Mouse (Mus musculus) spleen, adult 2 months (tissue): ENCODE measurements around the gene Gm7534. TPM values are rescaled to one million over a fixed set of nuclear protein-coding genes. Genes with fewer than 3 reads are reported as not detected.
A peak's percentile ranks its signal among the peaks of the same experiment; 100 is the strongest.

Experiments
- DNase-seq, 2 experiments: peaks; one replicate each; pipeline versions ENCODE4 v3.0.0 to v3.0.0-alpha.2; 2012 to 2021; ENCODE audit warnings: low spot score in 2 of 2, low read depth in 1 of 2
- H3K27ac ChIP-seq: fragments of 200-500 bp; 2 replicates; pipeline ENCODE4 v1.5.1; 2012; ENCODE audit warnings: low read length, inconsistent platforms; ENCODE audit not compliant: insufficient read depth
- H3K27me3 ChIP-seq: fragments of 200-500 bp; 2 replicates; pipeline ENCODE4 v1.6.1; 2012; ENCODE audit warnings: mild to moderate bottlenecking, moderate library complexity, low read length, inconsistent platforms; ENCODE audit not compliant: control insufficient read depth, insufficient read depth
- H3K36me3 ChIP-seq: fragments of 200-500 bp; 2 replicates; pipeline ENCODE4 v1.6.1; 2012; ENCODE audit warnings: mild to moderate bottlenecking, low read length, inconsistent platforms; ENCODE audit not compliant: control insufficient read depth, insufficient read depth
- H3K4me1 ChIP-seq: fragments of 200-500 bp; 2 replicates; pipeline ENCODE4 v1.6.1; 2011; ENCODE audit warnings: inconsistent platforms; ENCODE audit not compliant: control insufficient read depth, insufficient read depth, insufficient read length
- H3K4me3 ChIP-seq: fragments of 200-500 bp; 2 replicates; pipeline ENCODE4 v1.5.1; 2011; ENCODE audit warnings: mild to moderate bottlenecking, inconsistent platforms; ENCODE audit not compliant: insufficient read depth, insufficient read length; ENCODE audit errors: extremely low read depth
- CTCF ChIP-seq: fragments of 200-500 bp; IDR thresholded peaks from 2 replicates; pipeline ENCODE4 v1.5.1; 2011; ENCODE audit warnings: mild to moderate bottlenecking, inconsistent platforms; ENCODE audit not compliant: insufficient read depth, insufficient read length, insufficient replicate concordance; ENCODE audit errors: extremely low read depth
- POLR2A ChIP-seq: fragments of 200-500 bp; IDR thresholded peaks from 2 replicates; pipeline ENCODE4 v1.6.1; 2011; ENCODE audit warnings: low read depth, low read length, inconsistent platforms
- WGBS: fragments of 180-500 bp; shearing (Covaris S2); methylation state at CpG from one replicate; pipeline ENCODE4 v1.1.7; 2018; 5-methylcytosine and 5-hydroxymethylcytosine counted together
- polyA plus RNA-seq: library from polyadenylated mRNA; depleted of rRNA; stranded (reverse); fragments of >200 nt; gene quantifications from 2 replicates; pipeline ENCODE4 v1.2.3, GENCODE M21; 2012; rRNA removed

The Gm7534 gene
- not detected in 2 replicates for polyA plus RNA-seq

DNA sequence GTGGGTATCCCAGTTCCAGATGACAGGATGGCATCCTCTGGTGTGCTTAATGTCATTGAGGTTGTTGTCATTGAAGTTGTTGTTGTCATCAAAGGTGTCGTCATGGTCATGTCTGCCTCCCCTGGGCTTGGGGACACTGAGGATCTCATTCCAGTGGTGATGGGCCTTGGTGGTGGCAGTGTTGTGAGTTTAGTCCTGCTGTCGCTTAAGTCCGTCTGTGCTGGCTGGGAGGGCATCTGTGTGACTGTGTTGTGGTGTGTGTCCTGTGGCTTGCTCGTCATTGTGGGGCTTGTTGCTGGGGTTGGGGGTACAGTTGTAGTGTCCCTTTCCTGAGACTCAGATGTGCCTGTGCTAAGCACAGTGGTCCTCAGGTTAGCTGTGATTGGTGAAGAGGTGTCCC lies at the start of gene Gm7534:
Gm7534 (minus strand) TSS at position 101 of the 400 bp plus-strand sequence.
- H3K27ac ChIP-seq, result no peak within 1 kb of the TSS
- no peaks in the 10 kb centered on the region for H3K27me3 ChIP-seq
- no peaks in the 10 kb centered on the region for H3K4me1 ChIP-seq
- DNase-seq, result no peak
- no peaks in the 10 kb centered on the region for H3K36me3 ChIP-seq
- no peak within 1 kb of the TSS for H3K4me3 ChIP-seq
- WGBS, result 96% methylated on average over 4 of the region's 4 CpGs
- TF ChIP-seq POLR2A, result no peak
- TF ChIP-seq CTCF, result no peak

DNA sequence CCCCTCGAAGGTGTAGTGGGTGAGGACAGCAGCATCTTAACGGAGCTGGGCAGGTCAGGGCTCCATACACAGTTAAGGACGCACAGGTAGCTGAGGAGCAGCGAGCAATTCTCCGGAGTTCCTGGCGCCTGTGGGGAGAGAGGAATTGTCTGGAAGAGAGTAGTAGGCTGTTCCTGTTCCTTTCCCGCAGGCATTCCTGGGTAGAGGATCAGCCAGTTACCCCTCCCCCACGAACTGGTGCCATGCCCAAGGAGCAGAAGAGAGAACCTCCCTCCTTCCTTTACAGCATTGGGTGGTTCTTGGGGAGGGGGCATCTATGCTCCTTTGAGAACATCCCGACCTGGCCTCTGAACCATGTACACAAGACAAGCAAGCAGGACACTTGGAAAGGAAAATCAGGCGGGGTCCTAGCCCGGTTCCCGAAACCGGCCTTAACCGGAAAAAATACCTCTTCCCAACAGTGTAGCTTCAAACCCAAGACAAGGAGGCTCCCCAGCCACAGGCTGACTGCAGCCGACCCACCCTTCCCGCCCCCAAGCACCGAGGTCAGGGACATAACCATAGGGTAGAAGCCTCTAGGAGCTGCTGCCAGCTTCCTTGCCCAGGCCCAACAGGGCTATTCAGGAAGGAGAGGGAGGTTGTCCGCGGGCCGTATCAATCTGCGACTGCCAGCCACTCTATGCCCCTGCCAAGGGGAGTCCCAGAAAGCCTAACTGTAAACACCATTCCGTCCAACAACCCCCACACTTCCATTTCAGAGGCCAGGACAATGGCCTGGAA lies 49.5 kb upstream of the Gm7534 start:
- DNase-seq, result no peak
- Histone ChIP-seq H3K27ac (no peak overlapping the region), H3K36me3 (no peaks in the 10 kb centered on the region), H3K27me3 (peaks cover 25% of the 10 kb centered on the region), H3K4me3 (0 out of 2 replicates have a peak overlapping the region, but pooled peaks have one; percentile 9), H3K4me1 (peaks cover 5% of the 10 kb centered on the region)
- no peak for TF ChIP-seq CTCF
- no peak for TF ChIP-seq POLR2A
- 45% methylated on average over 22 of the region's 22 CpGs for whole genome bisulfite sequencing

DNA sequence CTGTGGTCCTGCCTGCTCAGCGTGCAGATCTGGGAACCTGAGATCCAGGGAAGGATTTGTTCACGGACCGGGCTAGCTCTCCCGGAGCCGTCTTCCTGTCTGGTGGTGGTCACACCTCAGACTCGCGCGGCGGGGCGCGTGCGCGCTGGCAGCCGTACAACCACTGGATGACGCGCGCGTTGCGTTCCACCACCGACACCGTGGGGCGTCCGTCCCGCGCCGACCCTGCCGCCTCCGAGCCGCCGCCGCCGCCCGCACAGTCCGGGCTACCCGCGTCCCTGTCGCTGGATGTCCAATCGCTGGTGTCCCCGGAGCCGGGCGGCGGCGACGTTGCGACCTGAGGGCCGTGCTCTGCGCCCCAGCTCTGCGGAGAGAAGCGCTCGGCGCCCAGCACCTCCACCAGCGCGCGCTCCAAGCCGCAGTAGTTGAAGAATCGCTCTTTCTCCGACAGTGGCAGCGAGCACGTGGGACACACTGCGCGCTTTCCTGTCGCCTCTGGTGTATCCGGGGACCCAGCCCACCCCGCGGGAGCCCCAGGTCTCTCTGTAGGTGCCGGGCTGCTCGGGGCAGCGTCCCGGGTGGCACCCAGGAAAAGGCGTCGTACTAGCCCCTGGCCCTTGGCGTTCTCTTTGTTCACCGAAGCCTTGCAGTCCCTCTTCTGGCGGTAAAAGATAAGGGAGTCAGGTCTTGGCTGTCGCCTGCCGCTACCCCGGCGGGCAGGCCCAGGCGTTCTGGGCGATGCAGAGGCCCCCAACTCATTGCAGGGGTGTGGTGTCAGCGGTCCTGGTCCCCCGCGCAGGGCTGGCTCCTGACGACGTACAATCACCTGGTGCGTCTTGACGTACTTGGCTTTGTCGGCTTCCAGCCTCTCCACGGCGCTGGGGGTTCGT lies 48.7 kb upstream of the Gm7534 start:
- H3K4me1 ChIP-seq, result peaks cover 5% of the 10 kb centered on the region

DNA sequence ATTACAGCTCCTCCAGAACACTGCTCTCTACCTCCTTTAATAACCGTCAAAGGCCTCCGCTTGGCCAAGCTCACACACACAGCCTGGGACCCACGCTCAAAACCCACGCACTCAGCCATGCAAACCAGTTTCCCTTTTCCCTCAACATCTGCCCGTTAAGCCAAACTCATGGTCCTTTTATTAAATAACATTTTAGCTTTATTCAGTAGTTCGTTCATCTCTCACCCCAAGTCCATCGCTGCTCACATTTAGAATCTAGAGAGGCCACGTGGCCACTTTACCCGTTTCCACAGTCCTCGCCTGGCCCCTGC lies 48.1 kb upstream of the Gm7534 start:
- TF ChIP-seq CTCF (no peak), POLR2A (no peak)
- WGBS, result 32% methylated on average over 10 of the region's 10 CpGs
- H3K27ac ChIP-seq, result no peak overlapping the region
- no peak overlapping the region for H3K4me3 ChIP-seq
- peaks cover 5% of the 10 kb centered on the region for H3K4me1 ChIP-seq
- DNase-seq, result no peak
- H3K36me3 ChIP-seq, result no peaks in the 10 kb centered on the region
- H3K27me3 ChIP-seq, result peaks cover 25% of the 10 kb centered on the region

More for the DNA sequence above, 48.7 kb upstream of the Gm7534 start:
- H3K36me3 ChIP-seq, result no peaks in the 10 kb centered on the region
- TF ChIP-seq POLR2A (no peak), CTCF (no peak)
- H3K27ac ChIP-seq, result no peak overlapping the region
- peak overlapping the region; percentile 10; the same call in 1 of the 2 replicates for H3K4me3 ChIP-seq
- no peak for DNase-seq
- H3K27me3 ChIP-seq, result peaks cover 25% of the 10 kb centered on the region
- 9% methylated on average over 91 of the region's 91 CpGs for WGBS

DNA sequence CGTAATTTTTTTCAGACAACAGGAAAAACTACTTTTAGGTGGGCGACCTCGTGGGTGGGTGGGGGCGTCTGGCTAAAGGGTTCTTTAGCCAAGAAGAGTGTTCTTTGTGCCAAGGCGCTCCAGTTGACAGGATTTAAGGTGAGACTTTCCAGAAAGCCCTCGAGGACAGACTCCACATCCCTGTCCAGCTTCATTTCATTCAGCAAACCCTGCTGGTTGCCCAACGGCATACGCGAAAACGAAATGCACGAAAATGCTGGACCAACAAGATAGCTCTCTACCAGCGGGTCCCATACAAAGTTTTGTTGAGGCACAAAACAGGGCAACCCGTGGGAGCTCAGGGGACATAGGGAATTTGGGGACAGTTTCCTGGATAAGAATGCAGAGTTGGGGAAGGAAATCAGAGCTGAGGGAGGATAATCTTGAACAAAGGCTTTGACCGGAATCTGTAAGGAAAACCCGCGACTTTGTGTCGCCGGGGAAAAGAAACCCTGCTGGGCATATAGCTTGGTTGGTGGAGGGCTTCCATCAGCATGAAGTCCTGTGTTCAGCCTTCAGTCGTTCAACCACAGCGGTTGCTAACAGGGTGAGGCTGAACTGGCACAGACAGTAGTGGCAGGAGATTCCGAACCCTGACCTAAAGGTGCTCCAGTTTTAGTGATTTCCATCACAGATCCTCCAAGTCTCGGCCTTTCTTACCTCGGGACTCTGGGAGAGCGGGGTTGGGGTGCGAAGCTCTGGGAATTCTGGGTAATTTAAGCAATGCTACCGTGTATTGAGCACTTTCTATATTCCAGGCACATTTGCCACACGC lies 47.5 kb upstream of the Gm7534 start:
- H3K4me3 ChIP-seq, result no peak overlapping the region
- WGBS, result 70% methylated on average over 27 of the region's 27 CpGs
- TF ChIP-seq POLR2A (no peak), CTCF (no peak)
- no peak for DNase-seq
- H3K36me3 ChIP-seq, result no peaks in the 10 kb centered on the region
- peaks cover 25% of the 10 kb centered on the region for H3K27me3 ChIP-seq
- H3K27ac ChIP-seq, result no peak overlapping the region
- H3K4me1 ChIP-seq, result peaks cover 5% of the 10 kb centered on the region

DNA sequence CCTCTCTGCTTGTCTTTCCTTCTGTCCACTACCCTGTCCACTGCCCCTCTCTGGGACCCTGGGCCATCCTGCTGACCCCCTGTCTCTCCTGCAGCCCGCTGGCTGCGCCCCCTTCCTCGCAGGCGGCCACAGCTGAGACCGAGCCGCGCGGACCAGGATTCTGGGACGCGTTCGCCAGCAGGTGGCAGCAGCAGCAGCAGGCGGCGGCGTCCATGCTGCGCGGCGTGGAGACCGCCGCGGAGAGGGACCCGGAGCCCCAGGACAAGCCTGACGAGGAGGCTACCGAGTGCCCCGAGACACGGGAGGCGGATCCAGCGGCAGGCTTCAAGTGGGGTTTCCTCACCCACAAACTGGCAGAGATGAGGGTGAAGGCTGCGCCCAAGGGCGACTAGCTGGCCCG lies 46.8 kb upstream of the Gm7534 start:
- peaks cover 25% of the 10 kb centered on the region for H3K27me3 ChIP-seq
- peak; percentile 18 to 66 for DNase-seq
- no peak overlapping the region for H3K27ac ChIP-seq
- peak; percentile 76; the same call in 1 of the 2 replicates for TF ChIP-seq CTCF
- TF ChIP-seq POLR2A, result no peak
- H3K4me3 ChIP-seq, result no peak overlapping the region
- peaks cover 8% of the 10 kb centered on the region for H3K4me1 ChIP-seq
- WGBS, result 7% methylated on average over 30 of the region's 30 CpGs
- no peaks in the 10 kb centered on the region for H3K36me3 ChIP-seq
